Mouse (Mus musculus) lung, postnatal 10 days (tissue): Measurements from ENCODE around the gene Rbfox1.
A peak's percentile ranks its signal among the peaks of the same experiment; 100 is the strongest.

Experiments
- DNase-seq: peaks from one replicate; pipeline ENCODE4 v3.0.0; 2021

The Rbfox1 gene

DNA sequence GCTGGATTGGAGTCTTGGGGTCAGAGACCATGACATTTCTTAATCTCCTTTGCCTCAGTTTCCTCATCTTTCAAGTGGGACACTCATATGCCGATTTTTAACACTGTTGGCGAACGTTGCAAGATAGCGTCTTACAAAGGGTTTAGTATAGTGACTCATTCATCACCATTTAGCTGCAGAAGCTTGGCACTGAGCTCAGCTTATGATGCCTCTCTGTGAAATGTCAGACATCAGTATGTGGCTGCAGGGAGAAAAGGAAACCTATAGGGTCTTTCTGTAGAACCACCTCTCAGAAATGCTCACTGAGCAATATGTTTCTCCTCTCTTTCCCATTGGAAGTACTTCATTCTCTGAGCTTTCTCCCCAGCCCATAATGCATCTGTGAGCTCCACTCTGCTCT, 356.2 kb downstream of the Rbfox1 start:
- DNase-seq, result no peak

DNA sequence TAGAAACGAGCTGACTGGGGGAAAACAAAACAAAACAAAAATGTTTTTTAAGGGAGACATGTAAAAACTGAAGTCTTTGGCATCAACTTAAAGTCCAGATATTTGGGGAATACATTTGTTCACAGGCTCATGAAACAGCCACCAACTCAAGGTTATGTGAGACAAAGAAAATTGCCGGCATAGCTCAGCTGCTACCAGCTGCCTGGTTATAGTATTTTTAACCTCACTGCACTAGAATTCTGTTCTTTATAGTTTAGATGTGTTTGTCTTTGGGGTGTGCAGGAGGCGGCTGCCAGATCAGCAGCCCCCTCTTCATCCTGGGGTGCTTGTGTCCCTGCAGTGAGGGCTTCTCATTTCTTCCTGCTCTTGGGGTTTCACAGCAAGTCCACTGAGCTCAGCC, 357.3 kb downstream of the Rbfox1 start:
- DNase-seq, result no peak

DNA sequence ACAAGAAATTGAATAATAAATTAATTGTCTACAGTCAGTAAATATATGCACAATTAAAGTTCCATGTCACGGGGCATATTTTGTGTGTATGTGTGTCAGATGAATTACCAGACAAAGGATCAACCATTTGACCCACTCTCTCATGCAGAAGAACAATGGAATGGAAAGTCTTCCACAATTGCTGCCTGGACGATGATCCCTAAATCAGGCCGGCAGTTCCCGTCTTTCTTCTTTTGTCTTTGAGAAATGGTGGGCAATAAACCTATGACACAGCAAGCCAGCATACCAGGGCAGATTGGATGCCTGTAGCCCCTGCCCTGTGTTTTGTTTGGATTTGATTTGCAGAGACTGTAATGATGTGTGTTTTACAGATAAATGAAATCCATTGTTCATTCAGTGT, 362.4 kb downstream of the Rbfox1 start:
- no peak for DNase-seq

DNA sequence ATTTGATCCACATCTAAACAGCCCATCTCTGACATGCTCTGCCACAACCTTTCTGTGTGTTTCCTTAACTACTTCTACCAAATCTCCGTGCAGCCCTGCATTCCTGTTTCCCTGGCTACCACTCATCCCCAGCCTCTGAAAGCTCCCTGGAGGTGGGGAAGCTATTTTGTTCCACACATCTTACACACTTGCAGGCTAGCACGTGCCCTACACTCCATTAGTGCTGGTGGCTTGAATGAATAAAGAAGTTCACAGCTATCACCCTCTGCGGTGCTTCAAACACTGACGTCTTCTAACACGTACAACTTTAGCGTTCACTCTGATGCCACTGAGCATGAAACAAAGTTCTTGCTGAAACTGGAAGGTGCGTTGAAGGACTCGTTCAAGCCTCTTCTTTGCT, 379.4 kb downstream of the Rbfox1 start:
- no peak for DNase-seq

DNA sequence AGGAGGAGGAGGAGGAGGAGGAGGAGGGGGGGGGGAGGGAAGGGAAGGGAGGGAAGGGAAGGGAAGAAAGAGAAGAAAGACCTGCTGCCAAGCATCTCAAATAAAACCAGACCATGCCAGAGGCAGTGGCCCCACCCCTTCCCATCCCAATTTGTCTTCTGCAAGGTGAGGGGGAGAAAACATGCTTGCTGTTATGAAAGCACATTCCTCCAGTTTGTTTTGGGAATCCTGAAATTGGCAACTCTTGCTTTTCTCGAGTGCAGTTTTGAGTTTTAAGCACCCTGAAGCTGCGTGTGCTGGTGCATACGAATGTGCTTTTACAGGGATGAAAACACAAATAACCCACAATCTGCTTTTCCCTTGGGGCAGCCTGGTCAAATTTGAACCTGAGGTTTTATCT, 380.5 kb downstream of the Rbfox1 start:
- DNase-seq, result no peak

DNA sequence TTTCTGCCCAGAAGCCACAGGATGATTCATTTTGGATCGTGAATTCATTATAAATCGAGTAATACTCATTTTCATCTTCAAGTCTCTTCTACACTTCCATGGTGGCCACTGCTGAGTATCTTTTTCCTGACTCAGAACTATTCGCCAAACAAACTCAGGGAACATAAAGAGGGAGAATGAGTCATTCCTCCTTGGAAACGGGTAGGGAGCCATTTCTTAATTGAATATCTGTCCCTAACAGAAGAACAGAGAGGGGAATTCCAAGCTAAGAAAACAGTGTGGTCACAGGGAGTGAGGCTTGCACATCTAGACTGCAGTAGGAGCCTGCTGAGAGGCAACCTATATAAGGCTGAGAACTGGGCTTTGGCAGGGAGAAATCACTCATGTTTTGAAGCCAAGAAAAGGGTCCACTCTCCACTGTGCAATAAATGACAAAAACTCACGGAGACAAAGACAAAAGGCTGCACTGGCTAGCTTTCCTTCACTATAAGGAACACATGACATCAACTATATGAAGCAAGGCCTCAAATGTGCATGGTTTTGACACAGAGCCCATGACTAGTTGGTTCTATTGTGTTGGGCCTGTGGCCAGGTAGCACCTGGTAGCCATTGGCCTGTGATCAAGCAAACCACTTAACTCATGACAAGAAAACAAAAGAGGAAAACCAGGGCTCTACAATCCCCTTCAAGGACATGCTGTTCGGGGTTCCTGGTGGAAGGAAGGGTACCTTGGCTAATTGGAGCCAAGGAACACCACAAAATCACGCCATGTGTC, 386.6 kb downstream of the Rbfox1 start:
- DNase-seq, result no peak

DNA sequence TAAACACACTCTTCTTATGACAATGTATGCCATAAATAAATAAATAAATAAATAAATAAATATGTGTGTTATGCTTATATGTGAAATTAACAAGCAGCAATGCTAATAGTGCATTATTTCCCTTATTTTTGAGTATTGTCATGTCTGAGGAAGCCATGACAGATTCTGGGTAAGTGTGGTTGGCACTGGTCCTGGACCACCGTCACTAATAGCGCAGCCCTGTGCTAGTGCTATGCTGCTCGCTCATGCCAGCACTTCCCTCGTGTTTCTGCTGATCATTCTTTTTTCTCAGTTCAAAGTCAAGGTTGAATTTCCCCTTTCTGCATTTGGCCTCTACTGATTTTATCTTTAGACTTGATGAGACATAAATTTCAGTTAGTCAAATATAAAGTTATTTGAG, 398.3 kb downstream of the Rbfox1 start:
- no peak for DNase-seq

DNA sequence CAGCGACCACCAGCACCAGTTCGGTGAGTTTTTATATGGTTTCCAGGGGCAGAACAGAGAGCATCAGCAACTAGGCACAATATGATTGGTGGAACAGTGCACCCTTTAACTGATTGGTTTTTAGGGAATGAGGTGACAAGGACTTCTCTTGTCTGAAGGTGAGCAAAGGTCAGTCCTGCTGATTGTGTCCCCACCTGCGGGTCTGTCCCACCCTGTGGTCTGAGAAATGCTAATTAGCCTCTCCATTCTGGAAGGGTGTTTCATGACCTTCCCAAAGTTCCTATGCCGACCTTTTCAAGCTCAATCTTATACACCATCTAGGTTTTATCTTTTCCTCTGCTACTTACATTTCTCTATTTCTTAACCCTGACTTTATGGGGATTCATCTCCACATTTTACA, 399.2 kb downstream of the Rbfox1 start:
- DNase-seq, result no peak

DNA sequence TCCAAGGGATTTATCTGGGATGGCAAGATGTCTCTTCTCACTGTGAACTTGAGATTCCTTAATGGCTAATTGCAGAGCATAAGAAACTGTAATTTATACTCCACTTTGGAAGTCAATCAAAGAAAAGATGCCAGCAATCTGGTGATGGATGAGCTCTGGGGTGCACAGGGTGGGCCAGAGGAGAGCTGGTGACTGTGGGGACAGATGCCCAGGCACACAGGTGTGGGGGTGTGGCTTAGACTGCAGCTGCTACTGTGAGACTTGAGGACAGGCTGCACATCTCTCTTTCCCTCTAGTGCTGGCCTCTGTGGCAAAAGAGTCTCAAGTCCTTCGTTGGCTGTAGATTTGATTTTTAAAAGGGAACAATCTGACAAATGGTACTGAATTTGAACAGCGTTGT, 402.5 kb downstream of the Rbfox1 start:
- no peak for DNase-seq

DNA sequence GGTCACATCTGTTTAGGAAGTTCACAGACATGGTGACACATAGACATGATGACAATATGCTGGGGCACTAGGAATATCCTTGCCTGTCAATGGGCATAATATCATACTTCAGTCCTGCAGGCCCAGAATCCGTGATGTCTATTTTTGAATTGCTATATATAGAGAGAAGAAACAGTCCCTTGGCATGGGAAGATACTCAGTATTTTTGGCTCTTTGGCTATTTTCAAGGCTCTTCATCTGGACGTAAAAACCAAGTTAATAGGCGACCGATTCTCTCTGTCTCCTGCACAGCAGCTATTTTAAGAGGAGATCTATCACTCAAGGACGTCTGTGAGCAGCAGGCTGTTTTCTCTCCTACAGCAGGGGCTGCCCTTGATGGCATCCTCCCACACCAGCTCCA, 415.0 kb downstream of the Rbfox1 start:
- DNase-seq, result no peak

DNA sequence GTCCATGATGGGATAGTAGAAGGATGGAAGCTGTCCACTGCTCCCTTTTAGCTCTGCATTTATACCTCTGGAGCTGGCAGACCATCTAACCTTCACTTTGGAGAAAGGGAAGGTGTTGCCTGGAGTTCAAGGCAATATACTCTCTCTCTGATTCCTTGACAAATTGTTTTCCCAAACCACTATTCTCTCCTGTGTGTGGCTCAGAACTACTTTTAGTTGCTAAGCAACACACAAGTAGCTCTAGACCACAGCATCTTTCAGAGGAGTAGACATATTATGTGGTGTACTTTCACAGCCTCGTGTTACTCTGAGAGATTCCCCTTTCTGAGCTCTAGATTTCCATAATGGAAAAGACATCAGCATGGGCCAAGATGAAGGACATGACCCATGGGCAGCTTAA, 417.9 kb downstream of the Rbfox1 start:
- DNase-seq, result no peak

DNA sequence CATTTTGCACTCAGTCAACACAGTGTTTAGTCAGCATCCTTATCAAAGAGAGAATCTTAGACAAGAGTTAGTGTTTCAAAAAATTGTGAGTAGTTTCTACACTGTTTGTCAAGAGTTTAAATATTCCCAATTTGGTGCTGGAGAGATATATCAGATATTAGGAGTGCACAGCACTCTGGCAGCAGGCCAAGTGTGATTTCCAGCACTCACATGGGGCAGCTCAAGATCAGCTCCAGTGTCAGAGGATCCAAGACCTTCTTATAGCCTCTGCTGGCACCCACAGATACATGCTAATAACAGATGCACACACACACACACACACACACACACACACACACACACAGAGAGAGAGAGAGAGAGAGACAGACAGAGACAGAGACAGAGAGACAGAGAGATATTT, 424.8 kb downstream of the Rbfox1 start:
- peak; percentile 2 for DNase-seq

DNA sequence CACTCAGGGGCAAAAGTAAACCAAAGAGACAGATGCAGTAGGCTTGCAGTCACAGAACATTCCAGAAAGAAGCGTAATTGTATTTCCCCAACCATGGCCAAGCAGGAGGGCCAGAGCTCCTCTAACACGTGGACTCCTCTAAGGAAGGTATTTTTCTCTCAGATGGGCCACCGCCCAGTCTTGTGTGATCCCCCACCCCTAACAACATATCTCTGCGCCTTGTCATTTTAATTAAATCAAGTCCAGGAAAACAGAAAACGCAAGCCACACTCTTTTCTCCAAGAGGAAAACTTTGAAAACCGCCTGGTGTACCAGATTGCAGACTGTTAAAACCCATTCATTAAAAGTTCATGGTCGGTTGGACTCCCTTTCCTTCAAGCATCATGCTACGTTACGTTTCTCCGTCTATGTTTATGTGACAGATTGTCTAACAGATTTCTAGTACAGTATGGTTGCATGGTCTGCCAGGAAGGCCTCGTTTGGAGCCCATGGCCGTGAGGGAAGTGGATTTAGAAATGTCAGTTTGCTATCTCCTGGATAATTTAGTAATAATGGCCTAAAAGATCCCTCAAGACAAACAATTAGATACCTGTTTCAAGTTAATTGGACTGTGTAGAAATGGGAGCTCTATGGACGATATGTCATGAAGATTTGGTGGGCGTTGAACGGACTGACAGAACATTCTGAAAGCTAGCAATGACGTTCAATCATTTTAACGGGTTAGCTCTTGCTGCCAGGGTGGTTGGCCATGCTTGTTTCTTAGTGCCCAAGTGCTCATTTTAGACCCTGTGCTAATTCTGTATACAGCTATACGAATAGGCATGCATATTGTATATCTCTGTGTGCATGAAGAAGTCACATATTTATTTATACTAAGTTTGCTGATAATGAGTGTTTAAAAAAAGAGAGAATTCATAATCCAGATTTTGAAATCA, 425.9 kb downstream of the Rbfox1 start:
- no peak for DNase-seq

DNA sequence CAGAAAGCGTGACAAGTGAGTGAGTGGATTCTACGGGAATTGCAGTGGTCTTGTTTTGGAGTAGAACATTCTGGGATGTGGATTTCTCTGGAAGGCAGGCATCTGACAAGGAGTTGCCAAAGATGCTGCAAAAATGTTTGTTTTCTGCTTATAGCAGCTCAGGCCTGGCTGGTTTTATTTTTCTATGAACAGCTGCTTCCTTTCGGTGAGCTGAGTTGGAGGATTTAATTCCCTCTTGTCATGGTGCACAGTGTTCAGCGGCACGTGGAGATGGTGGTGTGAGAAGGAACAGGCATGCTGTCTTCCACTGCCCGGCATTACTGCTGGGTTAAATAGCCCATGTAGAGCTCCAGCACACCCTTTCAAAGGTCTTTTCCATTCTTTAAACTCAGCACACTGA, 428.5 kb downstream of the Rbfox1 start:
- peak; percentile 2 for DNase-seq

DNA sequence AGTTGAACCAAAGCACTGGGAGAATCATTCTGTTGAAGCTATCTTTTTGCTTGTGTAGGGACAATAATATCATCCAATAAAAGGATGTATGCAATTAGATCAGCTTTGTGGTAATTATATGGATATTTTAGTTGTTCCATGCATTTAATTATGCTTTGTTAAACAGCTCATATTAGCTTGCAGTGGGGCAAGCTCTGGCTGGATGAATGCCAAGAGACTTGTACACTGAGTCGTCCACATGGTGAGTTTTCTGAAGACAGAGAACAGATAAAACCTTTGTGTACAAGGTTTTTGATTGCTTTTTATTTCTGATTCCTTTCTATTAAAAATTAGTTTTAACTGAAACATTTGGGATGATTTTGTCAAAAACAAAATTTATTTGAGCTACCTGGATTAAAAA, 439.7 kb downstream of the Rbfox1 start:
- DNase-seq, result no peak

DNA sequence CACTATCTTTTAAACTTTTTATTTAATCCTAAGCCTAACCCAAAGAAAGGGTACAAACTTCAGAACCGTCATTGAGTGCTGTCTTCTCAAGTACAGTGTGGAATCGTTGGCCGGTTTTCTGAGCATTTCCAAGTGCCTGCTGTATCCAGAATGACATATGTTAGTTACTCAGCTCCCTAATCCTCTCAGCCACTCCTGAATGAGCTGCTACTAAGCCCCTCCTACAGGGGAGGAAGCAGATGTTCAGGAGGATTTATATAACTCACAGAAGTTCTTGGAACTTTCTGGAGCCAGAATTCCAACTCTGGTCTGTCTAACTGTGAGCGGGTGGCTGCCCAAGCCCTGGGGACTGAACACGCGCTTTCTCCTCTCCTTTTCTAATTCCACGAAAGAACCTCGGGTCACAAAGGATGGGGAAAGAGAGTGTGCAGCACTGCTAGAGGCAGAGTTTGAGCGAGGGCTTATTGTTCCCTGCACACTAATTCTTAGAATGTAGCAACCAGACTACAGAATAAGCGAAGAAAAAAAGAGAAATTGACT, 446.3 kb downstream of the Rbfox1 start:
- no peak for DNase-seq

DNA sequence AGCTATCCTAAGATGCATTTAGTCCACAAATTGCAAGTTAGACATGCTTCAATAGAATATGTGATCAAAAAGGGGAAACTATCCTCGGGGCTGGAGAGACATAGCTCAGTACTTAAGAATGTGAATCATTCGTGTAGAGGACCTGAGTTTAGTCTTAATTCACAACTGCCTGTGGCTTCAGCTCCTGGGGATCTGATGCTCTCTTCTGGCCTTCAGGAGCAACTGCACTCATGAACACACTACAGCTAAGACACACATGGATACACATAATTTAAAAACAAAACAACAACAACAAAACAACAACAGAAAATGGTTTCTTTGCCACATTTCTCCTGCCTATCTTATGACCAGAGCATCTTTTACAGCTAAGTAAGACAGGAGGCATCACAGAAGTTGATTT, 448.1 kb downstream of the Rbfox1 start:
- no peak for DNase-seq

DNA sequence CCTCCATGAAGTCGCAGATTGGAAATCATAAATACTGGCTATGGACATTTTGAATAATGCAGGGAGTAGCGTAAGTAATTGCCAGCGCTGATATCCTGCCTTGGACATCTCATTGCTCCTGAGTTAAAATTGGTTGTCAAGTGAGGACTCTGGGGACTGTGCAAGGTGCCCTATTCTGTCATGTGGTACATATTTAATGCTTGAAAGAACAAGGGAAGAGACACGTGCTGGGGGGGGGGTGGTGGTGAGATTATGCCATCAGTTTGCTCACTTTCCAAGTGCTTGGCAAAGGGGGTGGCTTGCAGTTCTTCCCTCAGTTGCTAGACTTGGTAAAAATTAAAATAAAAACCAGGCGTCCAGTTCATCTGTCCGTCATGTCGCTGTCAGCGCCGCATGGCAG, 462.9 kb downstream of the Rbfox1 start:
- DNase-seq, result no peak

DNA sequence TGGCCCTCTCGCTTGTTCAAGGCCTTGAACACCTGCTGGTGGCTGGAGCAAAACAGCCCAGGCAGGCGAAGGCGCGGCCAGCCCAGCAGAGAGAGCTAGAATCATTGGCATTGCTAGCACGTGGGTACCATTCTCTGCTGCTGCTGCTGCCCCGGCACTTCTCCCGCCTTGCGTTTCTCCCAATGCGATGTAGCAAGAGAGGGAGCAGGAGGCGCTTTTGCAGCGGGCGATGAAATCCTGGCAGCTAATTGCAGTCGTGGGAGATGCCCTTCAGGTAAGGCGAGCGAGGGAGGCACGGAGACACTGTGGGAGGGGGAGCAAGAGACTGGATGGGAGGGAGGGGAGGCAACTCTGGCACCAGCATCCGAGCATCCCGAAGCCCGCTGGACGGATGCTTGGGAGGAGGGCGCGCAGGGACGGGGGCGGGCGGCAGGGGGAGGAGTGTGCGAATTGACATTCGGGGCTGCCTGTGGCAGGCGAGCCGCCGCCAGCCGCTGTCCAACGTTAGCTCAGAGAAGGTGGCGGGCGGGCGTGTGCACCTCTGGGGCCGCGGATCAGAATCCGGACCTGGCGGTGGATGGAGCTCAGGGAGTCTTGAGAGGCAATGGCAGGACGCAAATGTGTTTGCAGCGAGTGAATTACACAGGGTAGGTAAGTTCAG, 463.6 kb downstream of the Rbfox1 start:
- peak; percentile 25 for DNase-seq

DNA sequence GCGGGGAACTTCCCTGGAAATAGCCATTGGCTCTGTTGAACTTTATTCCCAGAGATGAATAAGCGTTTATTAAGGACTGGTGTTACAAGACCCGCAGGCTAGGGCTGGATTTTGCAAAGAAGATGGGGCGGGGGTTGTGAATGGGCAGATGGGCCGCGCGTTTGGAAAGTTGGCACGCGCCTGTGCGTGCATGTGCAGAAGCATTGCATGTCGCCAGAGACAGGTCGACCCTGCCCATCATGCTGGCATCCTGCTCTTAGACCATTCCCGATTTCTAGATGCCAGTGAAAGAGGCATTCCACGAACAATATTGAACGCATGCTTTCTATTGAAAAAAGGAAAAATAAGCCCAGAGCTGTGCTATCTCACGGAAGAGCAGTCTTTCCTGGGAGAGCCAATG, 464.2 kb downstream of the Rbfox1 start:
- no peak for DNase-seq

DNA sequence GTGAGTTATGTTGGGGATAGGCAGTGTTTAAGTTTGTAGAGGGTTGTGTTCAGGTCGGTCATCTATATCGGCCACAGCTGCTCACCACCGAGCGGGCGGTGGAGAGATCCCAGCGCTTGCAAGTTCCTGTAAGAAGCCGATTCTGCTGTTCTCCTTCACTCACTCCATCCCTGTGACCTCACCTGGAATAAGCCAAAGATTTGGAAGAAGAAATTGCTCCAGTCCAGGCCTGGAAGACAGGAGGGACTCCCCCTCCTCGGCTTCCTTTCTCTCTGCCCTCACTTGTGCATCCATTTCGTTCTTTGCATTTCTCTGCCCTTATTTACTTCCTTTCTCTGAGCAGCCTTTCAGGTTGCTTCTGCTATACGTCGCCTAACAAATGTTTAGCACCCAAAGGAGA, 465.1 kb downstream of the Rbfox1 start:
- DNase-seq, result no peak

DNA sequence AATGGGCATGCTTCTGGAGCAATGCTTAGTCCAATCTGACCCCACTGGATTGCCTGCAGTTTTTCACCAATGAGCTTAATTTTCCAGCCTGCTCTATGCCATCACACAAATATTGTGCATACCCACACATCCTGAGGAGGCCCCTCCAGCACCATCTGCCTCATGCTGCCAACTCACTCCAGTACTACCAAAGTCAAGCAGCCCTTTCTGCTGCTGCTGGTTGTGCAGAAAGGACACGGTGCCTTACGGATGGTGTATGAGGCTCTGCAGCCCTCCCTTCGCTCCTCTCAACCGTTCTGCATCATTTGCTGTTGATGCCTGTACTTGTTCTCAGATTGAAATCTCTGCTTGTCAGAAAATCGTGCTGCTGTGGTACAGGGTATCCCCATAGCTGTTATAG, 468.0 kb downstream of the Rbfox1 start:
- no peak for DNase-seq

DNA sequence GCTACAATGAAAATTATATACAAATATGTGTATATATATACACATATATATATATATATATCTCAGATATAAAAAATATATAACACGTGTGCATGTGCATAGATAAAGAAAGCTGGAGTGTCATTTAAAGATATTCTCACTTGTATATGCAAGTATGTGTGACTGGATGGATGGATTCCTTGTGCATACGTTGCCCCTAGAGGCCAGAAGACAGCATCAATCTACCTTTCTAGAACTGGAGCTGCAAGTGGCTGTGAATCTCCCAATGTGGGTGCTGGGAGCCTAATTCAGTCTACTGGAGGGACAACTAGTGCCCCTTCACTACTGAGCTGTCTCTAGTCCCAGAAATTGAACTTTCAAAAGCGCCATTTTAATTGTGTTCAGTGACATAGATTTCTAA, 471.8 kb downstream of the Rbfox1 start:
- DNase-seq, result no peak

DNA sequence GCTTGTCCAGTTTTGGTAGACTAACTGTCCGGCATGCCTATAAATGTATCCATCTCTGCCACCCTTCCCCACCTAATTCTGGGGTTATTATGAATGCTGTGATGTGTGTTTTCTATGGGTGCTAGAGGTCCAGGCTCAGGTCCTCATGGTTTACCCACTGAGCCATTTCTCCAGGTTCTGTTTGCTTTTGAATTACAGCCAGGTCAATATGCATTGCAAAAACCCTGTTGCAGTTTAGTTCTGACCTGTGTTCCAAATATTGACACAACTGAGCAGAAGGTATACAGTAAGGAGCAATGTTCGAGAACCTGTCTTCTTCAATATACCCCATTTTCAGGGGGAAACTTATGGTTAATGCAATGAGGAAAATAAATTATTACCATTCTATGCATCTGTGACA, 480.6 kb downstream of the Rbfox1 start:
- DNase-seq, result no peak
